Mouse (Mus musculus): ENCODE measurements at regions not wholly inside any gene's neighbourhood (a gene's known extent, or its start where the extent isn't known, plus 50 kb on each side); places are given as distances from the start of the nearest gene placed in this dataset.

DNA sequence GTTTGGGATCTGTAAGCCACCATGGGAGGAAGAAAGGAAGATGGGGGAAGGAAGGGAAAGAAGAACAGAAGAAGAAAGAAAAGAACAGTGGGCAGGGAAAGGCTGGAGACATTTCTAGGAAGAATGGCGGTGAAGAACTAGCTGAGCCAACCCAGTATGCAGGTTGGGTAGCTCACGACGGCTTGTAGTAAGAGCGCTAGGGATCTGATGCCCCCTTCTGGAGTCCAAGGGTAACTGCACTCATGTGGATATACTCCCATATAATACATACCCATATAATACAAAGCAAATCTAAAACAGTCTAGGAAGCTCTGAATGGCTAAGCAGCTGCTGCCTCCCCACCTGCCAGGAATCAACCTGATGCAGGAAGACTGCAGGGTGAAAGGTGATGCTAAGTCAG lies 100.2 kb upstream of the Gli2 start:
- DNase-seq (ENCODE audit: low read depth, low spot score): peak; percentile 62
- H3K4me3 ChIP-seq (ENCODE audit: insufficient read depth in 1 of 2, low read depth in 1 of 2, low read length in 2 of 2, poor library complexity in 1 of 2, severe bottlenecking in 1 of 2): no peak overlapping the region
- no peak overlapping the region for H3K27ac ChIP-seq (ENCODE audit: insufficient read depth, low read depth, low read length, poor library complexity, severe bottlenecking)
- peaks cover 0 to 6% of the 10 kb centered on the region in 2 experiments; a peak in 1 of 4 replicates for H3K4me1 ChIP-seq (ENCODE audit: control insufficient read depth in 2 of 2, insufficient read depth in 2 of 2, low read length in 2 of 2, poor library complexity in 1 of 2)
- in situ Hi-C loops (cut with MboI; ENCODE audit: low sequenced_read_pairs in 2 of 2, unreplicated experiment in 2 of 2): no loop called here
- no peak overlapping the region for H3K9ac ChIP-seq (ENCODE audit: insufficient read depth, low read depth, low read length, poor library complexity, severe bottlenecking)
- TF ChIP-seq ZC3H11A (IDR thresholded peaks at IDR 0.05; ENCODE audit: borderline replicate concordance, low read depth, low read length) (peak; percentile 82), ZNF384 (IDR thresholded peaks at IDR 0.05; ENCODE audit: low read depth, low read length) (no peak)
- no peaks in the 10 kb centered on the region for H3K9me3 ChIP-seq (ENCODE audit: control insufficient read depth, insufficient read depth, low read depth, low read length)
- no peaks in the 10 kb centered on the region for H3K36me3 ChIP-seq (ENCODE audit: control insufficient read depth, insufficient read depth, low read length, poor library complexity, severe bottlenecking)

- no peak overlapping the region for H3K27ac ChIP-seq (ENCODE audit: insufficient read depth, low read depth, low read length, poor library complexity, severe bottlenecking)
- no peak for DNase-seq (ENCODE audit: low read depth, low spot score)
- in situ Hi-C loops (cut with MboI; ENCODE audit: low sequenced_read_pairs in 2 of 2, unreplicated experiment in 2 of 2): no loop called here
These were observed 99.4 kb upstream of the Gli2 start for GRCm38 (mm10) chr1:119152776-119153175.

GRCm38 (mm10) chr1:119147506-119147905 lies 94.1 kb upstream of the Gli2 start:
- Histone ChIP-seq H3K9ac (ENCODE audit: insufficient read depth, low read depth, low read length, poor library complexity, severe bottlenecking) (no peak overlapping the region), H3K27ac (ENCODE audit: insufficient read depth, low read depth, low read length, poor library complexity, severe bottlenecking) (no peak overlapping the region), H3K36me3 (ENCODE audit: control insufficient read depth, insufficient read depth, low read length, poor library complexity, severe bottlenecking) (no peaks in the 10 kb centered on the region), H3K4me1 (ENCODE audit: control insufficient read depth in 2 of 2, insufficient read depth in 2 of 2, low read length in 2 of 2, poor library complexity in 1 of 2) (peaks cover 3 to 7% of the 10 kb centered on the region in 2 experiments; a peak in 3 of 4 replicates), H3K9me3 (ENCODE audit: control insufficient read depth, insufficient read depth, low read depth, low read length) (no peaks in the 10 kb centered on the region), H3K4me3 (ENCODE audit: insufficient read depth in 1 of 2, low read depth in 1 of 2, low read length in 2 of 2, poor library complexity in 1 of 2, severe bottlenecking in 1 of 2) (no peak overlapping the region)
- DNase-seq (ENCODE audit: low read depth, low spot score): no peak
- in situ Hi-C loops (cut with MboI; ENCODE audit: low sequenced_read_pairs in 2 of 2, unreplicated experiment in 2 of 2): no loop called here
- TF ChIP-seq ZNF384 (IDR thresholded peaks at IDR 0.05; ENCODE audit: low read depth, low read length) (peak; percentile 83), HCFC1 (IDR thresholded peaks at IDR 0.05; ENCODE audit: borderline replicate concordance, insufficient read depth, low read length) (no peak)

More at GRCm38 (mm10) chr1:119152776-119153175, 99.4 kb upstream of the Gli2 start:
- Histone ChIP-seq H3K9me3 (ENCODE audit: control insufficient read depth, insufficient read depth, low read depth, low read length) (no peaks in the 10 kb centered on the region), H3K9ac (ENCODE audit: insufficient read depth, low read depth, low read length, poor library complexity, severe bottlenecking) (no peak overlapping the region), H3K36me3 (ENCODE audit: control insufficient read depth, insufficient read depth, low read length, poor library complexity, severe bottlenecking) (no peaks in the 10 kb centered on the region), H3K4me3 (ENCODE audit: insufficient read depth in 1 of 2, low read depth in 1 of 2, low read length in 2 of 2, poor library complexity in 1 of 2, severe bottlenecking in 1 of 2) (no peak overlapping the region), H3K4me1 (ENCODE audit: control insufficient read depth in 2 of 2, insufficient read depth in 2 of 2, low read length in 2 of 2, poor library complexity in 1 of 2) (peaks cover 0 to 8% of the 10 kb centered on the region in 2 experiments; a peak in 1 of 4 replicates)
- no peak for TF ChIP-seq ZC3H11A (IDR thresholded peaks at IDR 0.05; ENCODE audit: borderline replicate concordance, low read depth, low read length)
- no peak for TF ChIP-seq ZNF384 (IDR thresholded peaks at IDR 0.05; ENCODE audit: low read depth, low read length)
- no peak for TF ChIP-seq MAFK (IDR thresholded peaks at IDR 0.05; ENCODE audit: insufficient read depth, low read depth, low read length)
- TF ChIP-seq HCFC1 (IDR thresholded peaks at IDR 0.05; ENCODE audit: borderline replicate concordance, insufficient read depth, low read length): no peak
- TF ChIP-seq CHD2 (IDR thresholded peaks at IDR 0.05; ENCODE audit: low read depth, low read length): no peak

DNA sequence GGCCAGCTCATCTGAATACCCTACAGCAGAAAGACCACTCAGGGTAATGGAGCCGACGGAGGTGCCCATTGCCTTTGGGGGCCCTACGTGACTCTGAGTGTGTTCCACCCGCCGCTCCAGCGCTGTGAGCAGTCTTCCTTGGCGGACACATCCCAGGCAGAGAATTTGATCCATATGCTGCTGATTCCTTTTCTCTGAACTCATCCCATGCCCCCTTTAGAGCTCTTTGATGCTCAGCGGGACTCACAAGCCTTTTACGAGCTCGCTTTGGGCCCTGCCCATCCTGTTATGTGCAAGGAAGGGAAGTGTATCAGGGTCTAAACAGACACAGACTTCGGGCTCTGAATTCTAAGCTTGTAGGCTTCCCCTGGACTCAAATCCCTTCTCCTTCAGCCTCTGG lies 90.4 kb upstream of the Gli2 start:
- in situ Hi-C loops (cut with MboI; ENCODE audit: low sequenced_read_pairs in 2 of 2, unreplicated experiment in 2 of 2): no loop called here
- H3K4me1 ChIP-seq (ENCODE audit: control insufficient read depth in 2 of 2, insufficient read depth in 2 of 2, low read length in 2 of 2, poor library complexity in 1 of 2): peaks cover 3 to 7% of the 10 kb centered on the region in 2 experiments; a peak in 3 of 4 replicates
- no peaks in the 10 kb centered on the region for H3K9me3 ChIP-seq (ENCODE audit: control insufficient read depth, insufficient read depth, low read depth, low read length)
- no peak overlapping the region for H3K27ac ChIP-seq (ENCODE audit: insufficient read depth, low read depth, low read length, poor library complexity, severe bottlenecking)
- no peak for DNase-seq (ENCODE audit: low read depth, low spot score)
- H3K4me3 ChIP-seq (ENCODE audit: insufficient read depth in 1 of 2, low read depth in 1 of 2, low read length in 2 of 2, poor library complexity in 1 of 2, severe bottlenecking in 1 of 2): peak overlapping the region; percentile 10 to 49
- TF ChIP-seq HCFC1 (IDR thresholded peaks at IDR 0.05; ENCODE audit: borderline replicate concordance, insufficient read depth, low read length): no peak
- no peak for TF ChIP-seq ZC3H11A (IDR thresholded peaks at IDR 0.05; ENCODE audit: borderline replicate concordance, low read depth, low read length)
- no peak for TF ChIP-seq MAFK (IDR thresholded peaks at IDR 0.05; ENCODE audit: insufficient read depth, low read depth, low read length)
- TF ChIP-seq CHD2 (IDR thresholded peaks at IDR 0.05; ENCODE audit: low read depth, low read length): no peak
- no peak for TF ChIP-seq ZNF384 (IDR thresholded peaks at IDR 0.05; ENCODE audit: low read depth, low read length)
- H3K36me3 ChIP-seq (ENCODE audit: control insufficient read depth, insufficient read depth, low read length, poor library complexity, severe bottlenecking): no peaks in the 10 kb centered on the region
- H3K9ac ChIP-seq (ENCODE audit: insufficient read depth, low read depth, low read length, poor library complexity, severe bottlenecking): no peak overlapping the region

DNA sequence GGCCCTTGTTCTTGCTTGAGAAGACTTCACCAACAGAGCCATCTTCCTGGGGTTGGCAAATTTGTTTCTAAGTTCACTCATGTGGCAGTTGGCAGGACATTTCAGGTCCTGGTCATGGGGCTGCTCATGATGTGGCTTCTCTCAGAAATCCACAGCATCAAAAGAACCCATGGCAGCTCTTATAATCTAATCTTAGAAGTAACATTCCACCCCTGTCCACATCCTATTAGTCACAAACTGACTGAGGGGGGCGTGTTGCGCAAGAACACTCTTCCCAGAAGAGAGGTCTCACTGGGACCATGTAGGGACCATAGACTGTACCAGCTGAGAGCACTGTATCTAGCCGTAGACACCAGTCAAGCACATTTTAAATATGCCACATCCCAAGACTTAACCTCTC lies 75.6 kb upstream of the Gli2 start:
- Histone ChIP-seq H3K36me3 (ENCODE audit: control insufficient read depth, insufficient read depth, low read length, poor library complexity, severe bottlenecking) (no peaks in the 10 kb centered on the region), H3K4me3 (ENCODE audit: insufficient read depth in 1 of 2, low read depth in 1 of 2, low read length in 2 of 2, poor library complexity in 1 of 2, severe bottlenecking in 1 of 2) (no peak overlapping the region), H3K9ac (ENCODE audit: insufficient read depth, low read depth, low read length, poor library complexity, severe bottlenecking) (no peak overlapping the region), H3K27ac (ENCODE audit: insufficient read depth, low read depth, low read length, poor library complexity, severe bottlenecking) (no peak overlapping the region), H3K4me1 (ENCODE audit: control insufficient read depth in 2 of 2, insufficient read depth in 2 of 2, low read length in 2 of 2, poor library complexity in 1 of 2) (no peaks in the 10 kb centered on the region; a peak in 1 of 4 replicates), H3K9me3 (ENCODE audit: control insufficient read depth, insufficient read depth, low read depth, low read length) (no peaks in the 10 kb centered on the region)
- in situ Hi-C loops (cut with MboI; ENCODE audit: low sequenced_read_pairs in 2 of 2, unreplicated experiment in 2 of 2): no loop called here
- no peak for DNase-seq (ENCODE audit: low read depth, low spot score)
- TF ChIP-seq ZNF384 (IDR thresholded peaks at IDR 0.05; ENCODE audit: low read depth, low read length): no peak
- no peak for TF ChIP-seq CHD2 (IDR thresholded peaks at IDR 0.05; ENCODE audit: low read depth, low read length)
- no peak for TF ChIP-seq ZC3H11A (IDR thresholded peaks at IDR 0.05; ENCODE audit: borderline replicate concordance, low read depth, low read length)
- no peak for TF ChIP-seq HCFC1 (IDR thresholded peaks at IDR 0.05; ENCODE audit: borderline replicate concordance, insufficient read depth, low read length)
- TF ChIP-seq MAFK (IDR thresholded peaks at IDR 0.05; ENCODE audit: insufficient read depth, low read depth, low read length): no peak
